Mouse (Mus musculus): Measurements from ENCODE around the gene Cobll1.

The Cobll1 gene

DNA sequence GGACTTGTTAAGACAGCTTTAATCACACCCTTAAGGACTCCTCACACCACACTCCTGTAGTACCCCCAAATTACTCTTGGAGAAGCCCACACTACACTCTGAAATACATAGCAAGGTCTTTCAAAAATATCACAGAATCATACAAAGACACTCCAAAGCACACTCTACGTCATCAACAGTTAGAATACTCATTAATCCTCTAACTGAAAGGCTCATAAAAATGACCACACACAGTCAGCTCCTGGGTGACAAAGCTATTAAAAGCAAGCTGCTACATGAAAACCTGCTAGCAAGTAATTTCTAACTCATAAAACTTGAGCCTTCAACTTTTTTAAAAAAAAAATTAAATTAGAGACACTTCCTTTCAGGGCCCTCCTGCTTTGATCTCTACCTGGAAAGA is 91.8 kb downstream of the Cobll1 start:
- DNase-seq (ENCODE audit: low spot score) = no peak

DNA sequence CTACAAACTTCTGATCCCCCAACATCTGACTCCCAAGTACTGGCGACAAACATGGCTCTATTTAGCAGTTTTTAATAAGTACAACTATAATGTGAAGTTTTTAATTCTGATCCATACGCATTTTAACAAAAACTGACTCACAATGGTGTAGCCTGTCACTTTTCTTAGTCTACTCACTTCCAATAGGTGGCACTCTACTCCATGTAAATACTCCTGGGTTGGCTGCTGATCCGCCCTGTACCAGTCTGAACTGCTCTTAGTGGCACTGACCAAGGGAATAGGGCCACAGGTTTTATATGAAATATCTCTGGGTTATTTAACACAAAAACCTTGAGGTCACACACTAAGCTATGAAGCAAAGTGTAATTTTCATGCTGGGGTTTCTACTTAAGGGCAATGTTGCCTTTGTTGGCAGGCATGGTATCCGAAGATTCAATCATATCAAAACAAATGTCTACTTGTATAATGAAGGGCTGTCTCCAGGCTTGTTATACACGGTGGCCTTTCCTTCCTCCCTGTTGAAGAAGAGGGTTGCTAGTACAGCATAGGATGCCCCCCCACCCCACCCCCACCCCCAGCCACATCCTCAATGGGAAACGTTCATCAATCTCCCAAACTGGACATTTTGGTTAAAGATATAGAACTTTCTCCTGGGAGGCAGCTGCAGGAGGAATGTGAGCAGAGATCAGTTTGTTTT is 93.6 kb downstream of the Cobll1 start:
- peak; percentile 57 for DNase-seq (ENCODE audit: low spot score)

DNA sequence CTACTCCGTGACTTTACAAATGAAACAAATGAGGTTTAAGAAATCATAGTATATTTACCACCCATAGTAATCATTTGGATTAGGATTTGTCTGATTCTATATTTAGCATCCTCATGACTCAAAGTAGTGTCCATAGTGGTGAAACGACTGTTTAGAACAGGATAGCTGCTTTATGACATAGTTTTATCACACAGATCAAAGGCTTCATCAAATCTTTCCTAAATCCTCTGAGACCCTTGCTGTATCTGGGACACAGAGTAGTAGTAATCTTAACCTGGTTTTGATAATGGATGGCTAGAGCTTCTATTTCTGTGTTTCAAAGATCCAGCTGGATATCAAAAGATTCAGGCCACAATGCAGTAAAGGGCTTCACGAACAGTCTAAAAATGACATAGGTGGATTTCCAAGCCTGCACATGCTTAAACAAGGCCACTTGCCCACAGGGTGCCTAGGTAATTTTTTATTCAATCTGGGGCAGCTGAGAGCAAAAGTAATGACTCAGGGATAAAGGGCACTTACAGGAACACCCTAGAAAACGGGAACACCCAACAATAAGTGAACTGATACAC is 98.0 kb downstream of the Cobll1 start:
- DNase-seq (ENCODE audit: low spot score) = no peak

DNA sequence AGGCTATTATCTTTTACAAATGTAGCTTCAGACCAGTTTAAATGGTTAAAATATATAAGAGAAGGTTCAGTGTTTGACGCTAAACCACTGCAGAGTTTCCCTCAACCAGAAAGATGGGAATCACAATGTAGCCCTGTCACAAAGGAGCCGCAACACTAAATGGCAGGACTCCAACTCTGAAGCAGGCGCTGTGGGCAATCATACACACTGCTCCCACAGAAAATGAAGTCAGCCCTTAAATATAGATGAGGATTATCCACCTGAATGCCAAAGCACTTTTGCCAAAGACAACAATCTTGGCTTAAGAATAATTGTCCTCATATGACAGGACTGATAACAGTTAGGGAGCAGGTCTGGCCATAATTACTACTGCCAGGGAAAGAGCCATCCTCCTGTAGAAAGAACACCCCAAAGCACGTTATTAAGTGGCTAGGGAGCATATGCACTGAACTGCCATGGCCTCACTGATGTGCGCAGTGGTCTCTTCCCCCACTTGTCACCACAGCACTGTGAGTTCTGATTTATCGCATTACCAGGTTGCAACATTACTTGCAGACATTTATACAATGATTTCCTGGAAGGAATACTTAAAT is 98.8 kb downstream of the Cobll1 start:
- peak; percentile 29 for DNase-seq (ENCODE audit: low spot score)

DNA sequence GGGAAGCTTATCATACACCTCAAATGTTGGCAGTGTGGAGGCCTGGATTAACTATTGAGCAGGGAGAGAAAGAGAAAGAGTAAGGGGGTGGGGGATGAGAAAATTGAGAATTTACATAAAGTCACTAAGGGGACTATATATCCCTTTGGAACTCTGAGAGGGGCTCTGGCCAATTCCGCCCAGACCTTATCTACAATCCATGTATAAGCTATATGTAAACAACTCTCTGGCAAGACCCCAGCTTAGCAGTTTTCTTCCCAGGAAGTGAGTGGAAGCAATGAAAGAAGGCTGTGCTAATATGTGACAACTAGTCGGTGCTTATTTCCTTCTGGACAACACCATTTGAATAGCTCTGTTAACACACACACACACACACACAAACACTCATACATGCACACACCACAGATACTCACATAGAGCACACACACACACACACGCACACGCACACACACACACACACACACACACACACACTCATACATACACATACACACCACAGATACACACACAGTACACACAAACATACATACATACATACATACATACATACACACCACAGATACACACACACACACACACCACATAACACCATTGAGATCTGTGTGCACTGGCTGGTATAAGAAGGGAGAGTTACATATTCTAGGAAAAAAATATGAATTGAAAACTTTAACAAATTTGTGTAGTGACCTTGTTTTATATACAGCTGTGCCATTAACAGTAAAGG is 99.4 kb downstream of the Cobll1 start:
- DNase-seq (ENCODE audit: low spot score) = no peak

DNA sequence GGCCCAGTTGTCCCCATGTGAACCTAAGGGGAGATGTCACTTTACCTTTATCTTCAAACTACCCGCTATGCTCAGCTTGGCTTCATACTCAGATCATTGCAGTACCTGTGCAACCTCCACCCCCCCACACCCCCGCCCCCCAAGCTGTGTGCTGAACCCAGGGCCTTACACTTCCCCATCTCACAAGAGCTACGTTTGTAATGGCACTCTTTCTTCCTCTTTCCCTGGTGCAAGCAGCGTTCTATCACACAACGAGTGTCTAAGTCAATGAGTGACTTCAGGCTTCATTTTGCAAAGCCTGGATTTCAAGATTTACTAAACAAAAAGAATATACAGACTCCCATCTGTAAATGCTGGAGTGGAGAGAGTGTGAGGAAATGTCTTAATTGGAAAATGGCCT is 100.2 kb downstream of the Cobll1 start:
- DNase-seq (ENCODE audit: low spot score) = no peak

DNA sequence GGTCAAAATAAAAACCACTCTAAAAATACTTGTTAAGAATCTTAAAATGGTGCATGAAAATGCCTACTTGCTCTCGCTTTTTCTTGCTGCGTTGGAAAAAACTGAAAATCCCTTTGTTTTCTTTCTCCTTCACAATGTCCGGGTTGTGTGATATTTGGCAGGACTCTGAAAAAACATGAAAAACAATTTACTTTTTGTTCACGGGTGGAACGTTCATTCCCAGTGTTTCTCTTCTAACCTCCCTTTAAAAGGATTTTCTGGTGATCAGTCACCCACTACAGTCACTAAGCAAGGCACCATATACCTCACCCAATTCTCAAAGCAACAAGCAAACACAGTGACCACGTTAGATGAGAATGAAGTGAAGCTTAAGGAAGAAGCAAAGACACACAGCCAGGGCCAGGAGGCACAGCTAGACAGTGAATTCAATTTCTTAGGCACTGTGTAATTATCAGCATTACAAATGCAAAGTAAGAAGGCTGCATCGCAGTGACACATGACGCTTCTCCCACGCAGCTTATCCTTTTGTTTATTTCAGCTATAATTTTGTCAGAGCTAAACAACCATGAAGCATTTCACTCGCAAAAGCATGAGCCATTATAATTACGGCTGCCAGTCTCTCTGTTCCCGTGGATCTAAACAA is 112.9 kb downstream of the Cobll1 start:
- DNase-seq (ENCODE audit: low spot score) = peak; percentile 42

DNA sequence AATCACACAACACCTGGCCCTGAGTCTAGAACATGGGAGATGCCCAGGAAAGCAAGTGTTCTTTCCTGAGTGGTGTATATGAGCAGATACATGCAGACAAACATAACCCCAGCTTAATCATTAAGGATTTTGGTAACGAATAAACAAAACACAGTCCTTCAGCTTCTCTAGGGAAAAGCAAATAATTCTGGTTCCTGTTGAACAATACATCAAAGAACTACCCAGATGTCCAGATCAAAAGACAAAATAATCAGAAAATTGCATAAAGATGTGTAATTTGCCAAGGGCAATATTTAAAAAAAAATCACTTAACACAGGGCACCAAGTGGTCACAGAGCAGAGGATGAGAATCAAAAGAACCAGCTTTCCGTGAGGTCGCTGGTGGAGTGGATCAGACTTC is 115.5 kb downstream of the Cobll1 start:
- DNase-seq (ENCODE audit: low spot score) = no peak

DNA sequence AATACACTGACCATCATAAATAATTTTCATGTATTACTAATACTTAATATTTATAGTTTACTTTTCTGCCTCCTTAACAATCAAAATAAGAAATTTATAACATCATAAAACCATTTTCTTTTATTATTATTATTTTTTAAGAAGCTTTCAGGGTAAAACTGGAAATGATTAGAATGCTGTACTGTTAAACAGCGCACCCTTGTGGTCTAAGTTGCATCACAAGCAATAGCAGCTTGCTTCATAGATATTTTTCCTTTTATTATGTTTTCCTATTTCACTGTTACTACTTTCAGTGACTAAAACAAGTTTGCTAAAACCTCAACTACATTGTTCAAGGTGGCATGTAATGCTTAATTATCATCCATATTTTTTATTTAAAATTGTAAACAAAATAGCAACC is 117.8 kb downstream of the Cobll1 start:
- peak; percentile 74 for DNase-seq (ENCODE audit: low spot score)

DNA sequence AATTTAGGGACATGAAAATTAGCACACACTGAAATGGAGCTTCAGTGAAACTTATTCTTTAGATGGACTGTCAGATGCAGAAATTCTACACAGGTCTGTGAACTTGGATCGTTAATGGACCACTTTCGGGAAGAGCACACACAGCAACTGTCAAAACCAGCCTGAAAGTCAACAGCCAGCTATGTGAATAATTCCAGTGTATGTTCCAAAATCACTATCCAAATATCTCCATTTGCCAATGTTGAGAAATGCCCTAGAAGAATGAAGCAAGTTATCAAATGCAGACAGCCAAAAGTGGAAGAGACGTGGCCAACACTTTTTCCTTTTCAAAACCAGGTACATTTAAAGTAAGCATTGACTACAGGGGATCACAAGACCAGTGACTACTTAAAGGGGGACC is 118.2 kb downstream of the Cobll1 start:
- DNase-seq (ENCODE audit: low spot score) = no peak

DNA sequence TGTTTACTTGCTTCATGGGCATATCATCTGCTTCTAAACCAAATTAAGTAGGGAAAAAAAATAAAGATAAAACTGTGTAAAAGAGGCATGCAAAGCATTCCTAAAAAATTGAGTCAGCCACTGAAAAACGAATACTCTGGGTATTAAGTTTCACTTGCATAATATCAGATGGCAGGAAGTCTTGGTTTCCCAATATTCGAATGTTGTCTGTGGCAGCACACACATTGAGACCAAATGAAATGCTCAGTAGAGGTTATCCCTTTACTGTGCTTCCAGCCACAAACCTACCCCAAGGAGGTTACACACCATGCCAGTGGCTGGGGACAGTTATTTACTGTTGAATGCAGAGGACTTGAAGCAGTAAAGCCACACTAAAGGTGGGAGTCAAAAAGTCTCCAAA is 119.1 kb downstream of the Cobll1 start:
- no peak for DNase-seq (ENCODE audit: low spot score)

DNA sequence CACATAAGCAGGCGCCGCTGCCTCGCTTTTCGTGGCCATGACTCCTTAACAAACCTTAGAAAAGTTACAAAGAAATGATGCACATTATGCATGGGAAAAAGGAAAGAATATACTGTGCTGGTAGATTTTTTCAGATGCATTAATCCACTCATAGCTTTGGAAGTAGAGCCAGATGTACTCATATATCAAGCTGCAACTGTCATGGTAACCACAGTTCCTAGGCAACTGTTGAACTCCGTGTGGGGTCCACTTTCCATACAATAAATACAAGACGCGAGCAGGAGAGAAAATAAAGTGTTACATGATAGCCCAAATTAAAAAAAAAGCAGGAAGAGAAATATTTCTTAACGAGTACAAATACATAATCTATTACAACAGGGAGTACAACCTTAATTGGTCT is 119.5 kb downstream of the Cobll1 start:
- no peak for DNase-seq (ENCODE audit: low spot score)

DNA sequence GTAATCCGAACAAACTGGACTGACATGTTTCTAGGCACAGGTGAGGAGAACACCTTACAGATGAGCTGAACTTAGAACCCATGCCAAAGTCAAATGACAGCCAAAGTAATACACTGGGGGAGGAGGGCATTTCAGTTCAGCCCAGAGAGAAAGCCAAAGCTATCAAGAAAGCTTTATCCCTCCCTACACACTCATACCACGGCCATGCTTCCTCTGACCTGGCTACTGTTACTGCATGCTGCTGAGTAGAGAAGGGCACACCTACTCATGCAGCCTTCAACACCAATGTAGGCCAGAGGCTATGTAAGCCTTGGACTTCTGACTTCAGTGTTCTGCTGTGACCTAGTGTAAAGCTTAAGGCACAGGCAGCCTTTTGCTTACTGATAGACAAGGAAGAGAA is 120.1 kb downstream of the Cobll1 start:
- no peak for DNase-seq (ENCODE audit: low spot score)

DNA sequence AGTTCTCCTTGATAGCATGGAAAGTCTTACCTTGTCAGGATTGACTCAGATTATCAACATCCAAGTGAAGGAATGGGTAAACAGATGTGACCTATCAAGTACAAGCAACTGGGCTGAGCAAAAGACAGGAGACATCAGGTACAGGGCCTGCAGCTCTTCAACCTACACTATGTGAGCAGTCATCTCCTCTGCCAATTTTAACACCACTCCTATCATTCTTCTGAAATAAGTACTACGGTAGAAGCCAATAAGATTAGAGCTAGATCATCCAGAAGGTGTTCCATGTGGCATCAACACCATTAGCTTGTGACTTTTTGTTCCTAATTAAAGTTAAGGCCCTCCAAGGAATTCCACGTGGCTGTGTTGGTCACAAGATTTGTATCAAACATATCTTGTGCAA is 121.3 kb downstream of the Cobll1 start:
- no peak for DNase-seq (ENCODE audit: low spot score)

DNA sequence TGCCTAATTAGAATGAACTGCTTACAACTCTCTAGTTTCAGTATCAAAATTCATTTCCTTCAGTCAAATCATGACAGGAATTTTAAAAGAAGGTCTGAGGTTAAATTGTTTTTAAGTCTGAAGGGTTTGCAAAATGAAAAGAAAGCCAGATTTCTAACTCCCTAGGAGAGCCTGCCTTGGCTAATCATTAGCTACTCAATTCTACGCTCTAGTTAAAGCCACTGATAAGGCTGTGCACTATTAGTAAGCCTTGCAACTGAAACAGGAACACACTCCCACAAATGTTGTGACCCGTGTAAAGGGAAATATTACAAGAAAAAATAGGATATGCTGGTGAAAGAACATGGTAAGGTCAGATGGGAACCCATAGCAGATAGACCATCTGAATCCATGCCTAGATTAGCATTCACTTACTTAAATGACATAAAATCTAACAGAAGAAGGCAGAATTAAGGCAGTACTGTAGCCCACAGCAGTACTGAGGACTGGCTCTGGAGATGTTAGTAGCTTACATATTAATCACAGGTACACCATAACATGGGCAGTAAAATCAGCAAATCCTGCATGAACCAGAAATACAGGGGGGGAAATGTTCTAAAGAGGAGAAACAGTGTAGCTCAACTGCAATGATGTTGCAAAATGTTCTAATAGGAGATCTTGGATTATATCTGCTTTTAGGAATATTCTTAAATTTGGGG is 122.6 kb downstream of the Cobll1 start:
- DNase-seq (ENCODE audit: low spot score) = no peak

DNA sequence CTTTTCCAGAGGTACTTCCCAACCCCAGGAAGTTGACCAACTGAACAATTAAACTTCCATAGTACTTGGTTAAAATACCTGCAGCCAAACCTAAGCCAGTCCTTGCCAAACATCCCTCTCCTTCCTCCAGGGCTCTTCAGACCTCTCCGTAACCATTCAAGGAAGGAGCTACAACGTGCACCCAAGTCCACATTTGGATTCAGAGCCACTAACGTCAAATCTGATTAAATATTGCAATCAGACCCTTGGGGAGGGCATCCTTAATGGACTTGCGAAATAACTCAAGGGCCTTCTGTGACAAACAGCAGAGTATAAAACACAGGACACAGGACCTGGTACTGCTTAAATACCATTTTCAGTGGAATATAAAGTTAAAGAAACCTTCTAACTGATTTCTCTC is 126.0 kb downstream of the Cobll1 start:
- no peak for DNase-seq (ENCODE audit: low spot score)

DNA sequence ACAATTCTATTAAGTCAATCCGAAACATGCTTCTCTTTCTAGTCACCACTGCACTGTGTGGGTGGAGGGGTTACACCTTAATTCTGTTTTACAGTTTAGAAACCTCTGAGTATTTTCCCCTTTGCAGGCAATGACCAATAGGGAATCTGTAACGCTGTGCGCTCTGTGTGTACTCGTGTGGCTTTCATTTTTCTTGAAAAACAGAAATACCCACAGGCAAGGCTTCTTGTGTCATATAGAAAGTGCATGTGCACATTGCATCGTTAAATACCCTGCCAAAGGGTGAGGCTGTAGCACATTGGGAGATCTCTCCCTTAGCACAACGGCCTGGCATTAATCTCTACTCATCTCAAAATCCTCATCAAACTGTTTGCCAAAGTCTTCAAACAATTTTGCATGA is 134.6 kb downstream of the Cobll1 start:
- no peak for DNase-seq (ENCODE audit: low spot score)

DNA sequence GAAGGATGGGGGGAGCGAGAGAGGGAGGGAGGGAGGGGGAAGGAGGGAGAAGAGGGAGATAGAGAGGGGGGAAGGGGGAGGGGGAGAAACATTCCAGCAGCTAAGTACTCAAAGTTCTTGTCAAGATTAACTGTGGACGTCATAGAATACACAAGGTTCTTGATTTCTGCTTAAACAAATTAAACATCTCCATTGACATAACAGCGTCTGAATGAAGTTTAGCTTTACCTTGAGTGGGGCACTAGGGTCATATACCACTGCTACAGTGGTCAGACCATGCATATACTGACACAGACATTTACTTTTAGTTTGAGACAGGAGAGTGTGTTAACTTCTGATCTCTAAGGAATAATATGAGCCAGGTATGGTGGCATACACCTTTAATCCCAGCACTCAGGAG is 135.4 kb downstream of the Cobll1 start:
- no peak for DNase-seq (ENCODE audit: low spot score)

DNA sequence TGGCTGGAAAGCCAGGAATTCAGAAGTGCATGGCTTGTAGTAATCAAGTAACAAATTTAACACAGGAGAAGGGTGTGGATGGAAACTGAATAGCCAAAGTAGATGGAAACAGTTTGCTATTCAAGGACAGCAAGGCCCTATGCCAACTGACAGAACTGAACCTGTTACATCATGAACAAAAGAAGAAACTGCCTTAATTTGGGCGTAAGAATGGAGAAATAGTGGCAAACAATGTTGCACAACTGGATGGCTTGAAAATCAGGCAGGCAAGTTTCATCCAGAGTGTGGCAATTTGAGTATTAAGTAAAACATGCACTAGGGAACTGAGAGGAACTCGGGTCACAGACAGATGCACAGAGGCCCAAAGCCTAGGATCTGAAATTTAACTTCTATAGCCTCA is 137.8 kb downstream of the Cobll1 start:
- DNase-seq (ENCODE audit: low spot score) = no peak

DNA sequence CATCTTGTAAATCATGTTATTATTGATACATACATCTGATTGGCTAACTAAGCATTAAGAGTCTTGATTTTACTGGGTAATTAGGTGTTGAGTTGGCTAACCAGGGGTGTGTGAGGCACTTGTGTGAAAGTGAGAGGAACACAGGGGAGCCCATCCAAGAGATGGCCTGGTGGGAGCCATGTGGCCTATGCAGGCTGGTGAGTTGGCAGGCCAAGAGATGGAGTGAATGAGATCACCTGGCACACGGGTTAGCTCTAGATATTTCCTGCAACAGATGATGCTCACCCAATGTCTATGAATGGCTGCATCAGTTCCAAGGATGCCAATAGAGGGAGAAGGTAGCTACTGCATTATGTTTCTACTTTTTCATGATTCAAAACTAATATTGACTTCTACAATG is 139.2 kb downstream of the Cobll1 start:
- DNase-seq (ENCODE audit: low spot score) = no peak

DNA sequence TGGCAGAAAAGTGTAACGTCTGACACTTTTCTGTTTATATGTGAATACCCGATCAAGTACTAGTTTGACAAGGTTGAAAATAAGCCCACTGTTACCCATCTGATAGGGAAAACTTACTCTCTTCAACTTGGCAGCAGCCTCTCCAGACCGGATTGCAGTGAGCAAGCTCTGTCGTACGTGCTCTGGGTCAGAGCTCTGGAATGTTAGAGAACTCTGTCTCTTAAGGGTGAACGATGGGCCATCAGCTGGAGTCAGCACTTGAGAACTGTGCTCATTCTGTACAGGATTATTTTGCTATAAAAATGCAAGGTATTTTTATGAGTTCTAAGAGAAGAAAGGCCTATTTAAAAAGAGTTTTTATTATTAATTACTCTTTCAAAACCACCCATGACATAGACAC is 143.6 kb downstream of the Cobll1 start:
- DNase-seq (ENCODE audit: low spot score) = no peak

DNA sequence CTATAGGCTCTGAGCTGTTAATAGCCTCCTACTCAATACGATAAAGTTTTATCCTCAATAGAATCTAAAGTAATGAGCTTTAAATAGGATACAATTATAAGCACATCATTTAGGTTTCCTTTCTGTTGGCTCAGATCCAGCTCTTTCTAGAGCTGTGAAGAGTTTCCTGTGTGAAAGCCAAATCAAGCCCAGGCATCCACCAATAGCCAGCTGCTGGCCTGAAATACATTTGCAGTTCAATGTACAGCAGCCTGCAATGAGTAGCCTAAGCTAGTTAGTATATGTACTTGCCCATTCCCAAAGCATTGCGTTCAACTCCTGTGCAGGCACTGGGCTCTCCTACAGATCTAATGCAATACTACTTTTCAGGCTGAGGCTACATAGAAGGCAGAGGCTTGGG is 145.2 kb downstream of the Cobll1 start:
- DNase-seq (ENCODE audit: low spot score) = no peak
